ENCODE assay signal across 13 mouse cellular contexts in the genomic region with DNA sequence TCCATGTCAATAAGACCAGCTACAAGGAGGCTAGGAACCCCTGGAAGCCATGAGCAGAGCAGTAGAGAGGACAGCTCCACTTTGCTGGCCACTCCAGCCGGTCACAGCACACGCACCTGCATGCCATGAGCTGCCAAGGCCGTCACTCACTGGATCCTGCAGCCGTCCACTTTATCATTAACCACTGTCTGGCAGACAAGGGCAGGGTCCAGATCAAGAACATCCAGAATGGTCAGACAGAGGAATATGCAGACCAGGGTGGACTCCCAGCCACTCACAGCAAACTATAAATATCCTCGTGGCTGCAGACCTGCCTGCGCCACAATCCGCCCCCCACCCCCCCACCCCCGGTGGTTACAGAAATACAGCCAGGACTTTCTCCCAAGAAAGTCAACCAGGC. TPM values are rescaled to one million over a fixed set of nuclear protein-coding genes. Genes with fewer than 3 reads are reported as not detected.
A peak's percentile ranks its signal among the peaks of the same experiment; 100 is the strongest.
DNase-seq lines count a peak whose midpoint lies in the region; ATAC-seq and TF ChIP-seq lines count a peak whose summit lies in the region.
"Had no signal": no experiment of that assay in that cellular context is flagged by ENCODE, and none has a peak within 500 bp of the region (broad histone marks: within the 10 kb centered on the region; RNA-seq: fewer than 3 reads in every experiment).

No protein-coding gene starts in this region.

- peak overlapping the region; percentile 28; the same call in 1 of the 2 replicates for H3K27ac ChIP-seq in heart, adult 2 months
- H3K27ac ChIP-seq in intestine, postnatal 0 days (ENCODE audit: low read depth, low read length): peak overlapping the region; percentile 70
- H3K27ac ChIP-seq in liver, embryonic 14.5 days: no peak overlapping the region
- no peak overlapping the region for H3K27ac ChIP-seq in left cerebral cortex, adult 2 months

- H3K4me2 ChIP-seq in intestine, postnatal 0 days (replicated peaks; ENCODE audit: low read depth): peak overlapping the region; percentile 45
- no peak overlapping the region for H3K4me2 ChIP-seq in liver, embryonic 14.5 days (ENCODE audit: low read depth)
- H3K4me2 ChIP-seq: lung, embryonic 14.5 days had no signal

- H3K79me2 ChIP-seq in heart, adult 2 months (replicated peaks; ENCODE audit: control insufficient read depth, insufficient read depth, low read length): peaks cover 3% of the 10 kb centered on the region; the same call in 1 of the 2 replicates

- peaks cover 9% of the 10 kb centered on the region for H3K36me3 ChIP-seq in heart, adult 2 months (ENCODE audit: control insufficient read depth, insufficient read depth, low read length)
- no peaks in the 10 kb centered on the region for H3K36me3 ChIP-seq in intestine, postnatal 0 days (ENCODE audit: control insufficient read depth, insufficient read depth)
- no peaks in the 10 kb centered on the region for H3K36me3 ChIP-seq in liver, embryonic 14.5 days (replicated peaks; ENCODE audit: control insufficient read depth, insufficient read depth, low read depth)

- H3K9me3 ChIP-seq in intestine, postnatal 0 days (ENCODE audit: control insufficient read depth): no peaks in the 10 kb centered on the region
- H3K9me3 ChIP-seq in liver, embryonic 14.5 days (ENCODE audit: control insufficient read depth, low read length): no peaks in the 10 kb centered on the region
- H3K9me3 ChIP-seq: embryonic facial prominence, embryonic 10.5 days had no signal

- no peak for TF ChIP-seq POLR2A in heart, adult 2 months (IDR thresholded peaks at IDR 0.05; ENCODE audit: insufficient read depth, low read depth, low read length)

- H3K9ac ChIP-seq in heart, adult 2 months (ENCODE audit: low read depth, low read length): peak overlapping the region; percentile 41; the same call in 1 of the 2 replicates
- H3K9ac ChIP-seq in intestine, postnatal 0 days (ENCODE audit: low read depth, low read length): no peak overlapping the region
- H3K9ac ChIP-seq in liver, embryonic 14.5 days (replicated peaks): no peak overlapping the region
- H3K9ac ChIP-seq: lung, embryonic 14.5 days had no signal

- 54% methylated on average over 8 of the region's 8 CpGs for WGBS in heart, adult 2 months
- WGBS in intestine, postnatal 0 days: 47% methylated on average over 8 of the region's 8 CpGs
- 53% methylated on average over 8 of the region's 8 CpGs for WGBS in liver, embryonic 14.5 days (ENCODE audit: insufficient replicate concordance)

- H3K4me1 ChIP-seq in heart, adult 2 months (ENCODE audit: control insufficient read depth, insufficient read depth, low read length): peaks cover 36% of the 10 kb centered on the region
- H3K4me1 ChIP-seq in intestine, postnatal 0 days (replicated peaks; ENCODE audit: control insufficient read depth, insufficient read depth, low read length): peaks cover 14% of the 10 kb centered on the region
- H3K4me1 ChIP-seq in liver, embryonic 14.5 days (replicated peaks; ENCODE audit: control insufficient read depth in 2 of 2, insufficient read depth in 2 of 2, low read length in 1 of 2): peaks cover 0 to 32% of the 10 kb centered on the region in 2 experiments; a peak in 2 of 4 replicates

- H3K4me3 ChIP-seq in heart, adult 2 months: no peak overlapping the region
- no peak overlapping the region for H3K4me3 ChIP-seq in intestine, postnatal 0 days (ENCODE audit: low read depth, low read length)
- H3K4me3 ChIP-seq in liver, embryonic 14.5 days (ENCODE audit: insufficient read depth in 1 of 2, low read depth in 2 of 2, low read length in 2 of 2): no peak overlapping the region
- H3K4me3 ChIP-seq in left cerebral cortex, adult 2 months: no peak overlapping the region
- H3K4me3 ChIP-seq: embryonic facial prominence, embryonic 10.5 days had no signal

- no peaks in the 10 kb centered on the region for H3K27me3 ChIP-seq in heart, adult 2 months (ENCODE audit: control insufficient read depth, insufficient read depth, low read length)
- no peaks in the 10 kb centered on the region for H3K27me3 ChIP-seq in intestine, postnatal 0 days (replicated peaks; ENCODE audit: control insufficient read depth, insufficient read depth, low read length)
- no peaks in the 10 kb centered on the region for H3K27me3 ChIP-seq in liver, embryonic 14.5 days (ENCODE audit: control insufficient read depth, insufficient read depth, low read length)

- TF ChIP-seq CTCF in heart, adult 2 months (IDR thresholded peaks at IDR 0.05): no peak
- TF ChIP-seq CTCF in intestine, postnatal 0 days (IDR thresholded peaks at IDR 0.05; ENCODE audit: low read depth): no peak
- no peak for TF ChIP-seq CTCF in liver, embryonic 14.5 days (IDR thresholded peaks at IDR 0.05; ENCODE audit: low read depth)
- TF ChIP-seq CTCF in left cerebral cortex, adult 2 months (IDR thresholded peaks at IDR 0.05): no peak

- DNase-seq in heart, adult 2 months: peak in 1 of 2 experiments; percentile 30
- DNase-seq in heart, postnatal 36 days: no peak
- DNase-seq in kidney, postnatal 10 days: peak; percentile 64
- no peak for DNase-seq in liver, embryonic 14.5 days (ENCODE audit: low read depth in 3 of 3, low spot score in 3 of 3)
- no peak for DNase-seq in MN1 (ENCODE audit: low spot score)
- DNase-seq in left cerebral cortex, adult 2 months (ENCODE audit: extremely low spot score in 1 of 2, low spot score in 2 of 2): no peak
- DNase-seq in frontal cortex, postnatal 36 days (ENCODE audit: low spot score in 2 of 2): no peak
- DNase-seq: adrenal gland, postnatal 10 days; cerebellum, adult 9-11 months; lung, embryonic 14.5 days had no signal

- peak; percentile 43 for ATAC-seq in intestine, postnatal 0 days
- peak; percentile 46; the same call in 1 of the 2 replicates for ATAC-seq in liver, embryonic 14.5 days (ENCODE audit: insufficient read depth)

- no peak for TF ChIP-seq EP300 in heart, adult 2 months (IDR thresholded peaks at IDR 0.05; ENCODE audit: insufficient read depth, low read depth, low read length)
- no peak for TF ChIP-seq EP300 in liver, embryonic 14.5 days (IDR thresholded peaks at IDR 0.05; ENCODE audit: low read depth)

- intact Hi-C loops in heart, adult 2 months (cut with DNase I): no loop called here
- intact Hi-C loops in heart, postnatal 36 days (cut with DNase I): no loop called here
- intact Hi-C loops in left cerebral cortex, adult 2 months (cut with DNase I): no loop called here

RNA-seq across cellular contexts. Expression of a gene that starts 31.7 kb away (rescaled TPM):
- total RNA-seq in heart, adult 2 months (2021): 10 to 100 TPM; 14.6 to 15.7 TPM
- 7.4 and 12.1 TPM in 2 replicates for polyA plus RNA-seq in heart, adult 2 months (2012; rRNA removed)
- total RNA-seq in heart, postnatal 36 days (2021): 10 to 100 TPM; 16.0 to 16.8 TPM
- polyA plus RNA-seq in intestine, postnatal 0 days (2015; fragmentation: Nextera tagmentation; extraction: Ambion mirVana): 4.6 and 5.0 TPM in 2 replicates
- 3.0 and 3.3 TPM in 2 replicates for polyA plus RNA-seq in liver, embryonic 14.5 days (2012; rRNA removed)
- 2.0 and 2.7 TPM in 2 replicates for polyA plus RNA-seq in liver, embryonic 14.5 days (2014; fragmentation: Nextera tagmentation; extraction: Ambion mirVana)
- total RNA-seq in left cerebral cortex, adult 2 months (2021): 10 to 100 TPM; 32.9 to 36.6 TPM
- total RNA-seq: neutrophil, adult 5-6 weeks had no signal

RNA-seq across cellular contexts. Expression of a gene that starts 31.9 kb away (rescaled TPM):
- total RNA-seq in heart, adult 2 months (2021): 1 to 10 TPM; 2.2 to 3.3 TPM
- 3.0 and 5.1 TPM in 2 replicates for polyA plus RNA-seq in heart, adult 2 months (2012; rRNA removed)
- total RNA-seq in heart, postnatal 36 days (2021): 1 to 10 TPM; 2.7 to 5.0 TPM
- 3.8 TPM in 2 replicates for polyA plus RNA-seq in intestine, postnatal 0 days (2015; fragmentation: Nextera tagmentation; extraction: Ambion mirVana)
- 1.1 TPM in 2 replicates for polyA plus RNA-seq in liver, embryonic 14.5 days (2012; rRNA removed)
- polyA plus RNA-seq in liver, embryonic 14.5 days (2014; fragmentation: Nextera tagmentation; extraction: Ambion mirVana): 1.1 and 1.4 TPM in 2 replicates
- total RNA-seq in left cerebral cortex, adult 2 months (2021): 10 to 100 TPM; 26.7 to 33.8 TPM
- total RNA-seq: neutrophil, adult 5-6 weeks had no signal

Comparison
In these comparisons a context has a peak if more than half of its experiments do, and no peak if none do; other contexts are left out.
1. H3K27ac ChIP-seq: peak in heart, adult 2 months (single experiment) and intestine, postnatal 0 days (single experiment); none in liver, embryonic 14.5 days (single experiment) and left cerebral cortex, adult 2 months (single experiment).
2. RNA of a gene that starts 31.9 kb away (total RNA-seq): 26.7 to 33.8 TPM in left cerebral cortex, adult 2 months; 2.7 to 5.0 TPM in heart, postnatal 36 days and 2.2 to 3.3 TPM in heart, adult 2 months; every median in the first group is over 4 times any median in the second.